Mouse (Mus musculus) embryonic fibroblast, embryonic 13.5 days (primary cell): ENCODE results near the gene Adgre5.

Experiments used
- CTCF ChIP-seq: IDR thresholded peaks from 2 replicates; pipeline ENCODE4 v1.5.1; 2011; ENCODE audit warnings: mild to moderate bottlenecking, control low read depth, low read length, moderate library complexity, borderline replicate concordance; ENCODE audit not compliant: insufficient read depth
- POLR2A ChIP-seq: IDR thresholded peaks from 2 replicates; pipeline ENCODE4 v1.6.1; 2011; ENCODE audit warnings: low read depth, mild to moderate bottlenecking, control low read depth, low read length, moderate library complexity

GRCm38 (mm10) chr8:83703426-83703825 lies 37.7 kb downstream of the Adgre5 start:
- TF ChIP-seq CTCF (no peak), POLR2A (no peak)
